Mouse (Mus musculus) thymus, postnatal 36 days (tissue): ENCODE data around the gene Tor1a.
A peak's percentile ranks its signal among the peaks of the same experiment; 100 is the strongest.

Experiments used
- DNase-seq, 2 experiments: peaks; one replicate each; pipeline ENCODE4 v3.0.0; 2022; ENCODE audit warnings: mixed read lengths in 2 of 2

Tor1a gene

DNA sequence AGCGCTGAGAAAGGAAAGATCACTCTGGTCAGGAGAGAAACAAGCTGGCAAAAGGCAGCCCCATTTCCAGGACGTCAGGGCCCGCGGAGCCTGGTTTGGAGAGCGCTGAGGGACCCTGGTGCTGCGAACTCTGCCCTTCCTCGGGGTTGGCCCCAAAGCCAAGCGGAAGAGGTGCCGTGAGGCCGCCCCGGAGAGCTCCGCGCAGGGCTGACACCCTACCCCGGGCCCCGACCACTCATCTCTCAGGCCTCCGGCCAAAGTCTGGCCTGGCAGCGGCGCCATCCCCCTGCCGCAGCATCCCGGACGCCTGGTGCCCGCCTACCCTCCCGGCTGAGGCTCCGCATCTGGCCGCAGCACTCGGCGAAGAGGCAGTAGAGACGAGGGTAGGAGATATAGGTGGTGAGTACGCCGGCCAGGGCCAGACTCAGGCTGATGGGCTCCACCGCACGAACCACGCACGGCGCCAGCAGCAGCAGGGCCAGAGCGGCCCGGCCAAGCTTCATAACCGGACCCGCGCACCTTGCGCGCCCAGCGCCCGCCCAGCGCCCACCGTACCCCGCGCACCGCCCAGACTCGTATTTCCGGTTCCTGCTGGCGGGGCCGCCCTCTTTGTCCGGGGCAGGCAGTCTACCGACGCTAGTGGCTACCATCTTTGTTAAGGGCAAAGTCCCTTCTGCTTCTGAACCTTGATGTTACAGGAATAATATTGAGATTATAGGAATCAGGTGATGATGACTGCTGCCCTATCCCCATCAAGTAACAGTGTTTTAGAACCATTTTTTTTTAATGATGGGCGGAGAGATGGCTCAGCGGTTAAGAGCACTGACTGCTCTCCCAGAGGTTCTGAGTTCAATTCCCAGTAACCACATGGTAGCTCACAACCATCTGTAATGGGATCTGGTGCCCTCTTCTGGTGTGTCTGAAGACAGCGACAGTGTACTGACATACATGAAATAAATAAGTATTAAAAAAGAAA is at the start of gene Tor1a:
TSS of gene Tor1a (minus strand) at position 582 of the 976 bp plus-strand sequence.
- peak; percentile 83 to 88 for DNase-seq

DNA sequence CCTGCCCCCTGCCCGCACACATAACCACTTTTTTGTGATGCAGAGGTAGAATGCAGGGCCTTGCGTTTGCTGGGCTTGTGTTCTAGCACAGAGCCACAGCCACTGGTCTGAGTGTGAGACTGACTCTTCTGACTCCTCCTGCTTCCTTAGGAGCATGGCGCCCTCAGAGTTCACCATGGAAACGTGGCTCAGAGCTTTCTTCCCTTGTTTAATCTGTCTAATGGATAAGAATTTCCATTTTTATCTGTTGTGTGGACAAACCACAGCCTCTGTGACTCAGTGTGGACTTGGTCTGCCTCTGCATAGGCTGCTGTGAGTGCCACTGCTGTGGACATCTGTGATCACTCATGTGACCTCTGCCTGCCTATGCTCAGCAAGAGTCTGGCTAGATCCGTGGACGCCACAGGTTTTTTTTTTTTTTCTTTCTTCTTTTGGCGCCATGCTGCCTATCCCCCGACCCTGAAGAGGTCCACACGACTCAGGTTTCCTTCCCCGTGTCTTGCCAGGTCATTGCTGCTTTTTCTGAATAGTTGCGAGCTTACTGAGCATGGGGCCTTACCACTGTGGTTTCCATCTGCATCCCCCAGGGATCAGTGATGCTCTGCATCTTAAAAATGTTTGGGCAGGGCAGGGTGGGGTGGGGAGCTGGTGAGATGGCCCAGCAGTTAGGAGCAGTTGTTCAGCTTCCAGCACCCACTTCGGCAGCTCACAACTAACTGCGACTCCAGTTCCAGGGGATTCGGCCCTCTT is 45.8 kb upstream of the Tor1a start:
- no peak for DNase-seq

DNA sequence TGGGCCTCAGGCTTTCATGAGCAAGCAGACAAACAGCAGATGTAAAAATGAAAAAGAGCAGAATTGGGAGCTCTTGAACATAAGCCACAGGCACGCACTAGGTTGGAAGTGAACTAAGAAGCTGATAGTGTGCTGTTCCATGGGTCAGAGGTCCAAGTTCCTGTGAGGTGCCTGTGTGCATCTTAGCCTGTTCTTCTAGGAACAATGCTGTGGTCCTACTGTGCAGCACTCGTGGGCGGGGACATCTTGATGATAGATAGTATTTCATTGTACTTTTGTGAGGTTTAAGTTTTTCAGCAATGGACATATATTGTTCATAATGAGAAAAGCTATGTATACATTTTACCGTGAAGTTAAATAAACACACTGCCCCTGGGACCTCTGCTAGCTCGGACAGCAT is 39.5 kb upstream of the Tor1a start:
- no peak for DNase-seq

DNA sequence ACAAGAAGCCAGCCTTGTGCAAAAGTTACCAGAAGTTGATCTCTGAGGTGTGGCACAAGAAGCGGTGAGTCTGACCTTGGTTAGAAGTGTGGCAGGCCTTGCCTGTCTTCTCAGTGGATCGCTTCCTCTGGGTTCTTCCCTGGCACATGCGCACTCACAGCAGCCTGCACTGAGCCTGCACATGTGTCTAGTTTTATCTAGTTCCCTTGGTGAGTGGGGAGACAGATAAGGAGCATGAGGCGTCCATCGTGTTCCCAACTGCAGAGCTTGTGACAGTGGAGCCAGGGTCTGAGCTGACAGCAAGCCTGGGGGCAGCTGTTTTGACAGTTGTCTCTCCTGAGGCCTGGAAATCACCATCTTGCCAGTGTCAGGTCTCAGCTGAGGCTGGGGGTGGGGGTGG is 38.7 kb upstream of the Tor1a start:
- DNase-seq: peak; percentile 15 to 35

DNA sequence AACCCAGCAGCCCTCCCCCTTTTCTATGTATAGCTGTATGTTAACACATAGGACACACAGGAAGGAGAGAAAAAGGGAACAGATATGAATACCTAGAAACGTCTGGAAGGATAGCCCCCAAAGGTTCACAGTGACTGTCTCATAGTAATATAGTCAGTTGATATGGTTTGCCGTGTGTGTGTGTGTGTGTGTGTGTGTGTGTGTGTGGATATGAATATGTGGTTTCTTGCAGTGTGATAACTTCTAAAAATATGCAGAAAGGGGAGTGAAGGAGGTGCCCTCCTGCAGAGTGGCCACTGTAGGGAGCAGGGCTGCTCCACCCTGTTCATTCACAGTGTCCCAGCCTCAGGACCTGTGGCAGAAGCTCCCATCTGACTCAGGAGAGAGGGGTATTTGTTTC is 37.7 kb upstream of the Tor1a start:
- no peak for DNase-seq

DNA sequence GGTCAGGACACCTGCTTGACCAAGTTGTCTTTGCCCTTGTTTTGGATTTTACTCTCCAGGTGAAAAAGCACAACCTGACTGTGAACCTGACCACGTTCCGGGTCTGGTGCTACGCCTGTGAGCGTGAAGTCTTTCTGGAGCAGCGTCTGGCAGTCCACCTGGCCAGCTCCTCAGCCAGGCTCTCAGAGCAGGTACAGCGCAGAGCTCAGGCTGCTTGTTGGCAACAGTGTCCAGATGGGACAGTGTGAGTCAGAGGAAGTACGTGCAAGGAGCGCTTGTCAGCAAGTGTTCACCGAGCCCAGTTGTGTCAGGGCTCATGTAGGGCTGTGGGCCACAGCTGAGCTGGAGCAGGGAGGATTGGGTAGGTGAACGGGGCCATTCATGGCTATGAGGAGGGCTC is 35.1 kb upstream of the Tor1a start:
- no peak for DNase-seq

DNA sequence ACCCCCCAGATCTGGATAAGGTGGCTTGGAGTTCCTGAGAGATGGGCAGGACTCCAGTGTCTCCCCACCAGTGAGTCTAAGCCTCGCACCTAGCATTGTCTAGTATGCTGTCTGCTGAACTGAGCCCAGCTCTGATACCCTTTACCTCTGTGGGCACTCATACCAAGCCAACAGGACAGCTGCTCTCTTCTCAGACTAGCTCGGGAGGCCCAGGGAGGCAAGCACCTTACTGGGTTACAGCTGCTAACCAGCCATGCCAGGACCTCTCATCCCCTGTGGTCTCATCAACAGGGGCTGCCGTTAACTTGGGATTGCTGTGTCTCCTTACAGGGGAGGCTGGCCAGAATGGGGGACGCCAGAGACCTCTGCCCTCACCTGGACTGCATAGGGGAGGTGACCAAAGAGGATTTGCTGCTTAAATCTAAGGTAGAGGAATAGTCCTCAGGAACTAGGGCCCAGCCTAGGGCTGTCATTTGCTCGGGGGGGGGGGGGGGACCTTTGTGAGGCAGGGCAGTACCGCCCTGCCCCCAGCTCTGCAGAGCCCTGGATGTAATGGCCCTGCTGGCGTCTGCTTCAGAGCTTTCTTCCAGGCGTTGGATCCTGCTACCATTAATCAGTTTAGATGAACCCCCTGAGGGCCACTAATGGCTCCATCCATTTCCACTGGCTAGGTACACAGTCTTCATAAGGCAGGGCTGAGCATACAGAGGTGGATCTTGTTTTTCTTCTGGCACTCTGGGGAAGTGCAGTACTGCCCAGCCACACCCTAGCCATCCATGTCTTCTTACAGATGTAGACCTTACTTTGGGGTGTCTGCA is 30.9 kb upstream of the Tor1a start:
- no peak for DNase-seq

DNA sequence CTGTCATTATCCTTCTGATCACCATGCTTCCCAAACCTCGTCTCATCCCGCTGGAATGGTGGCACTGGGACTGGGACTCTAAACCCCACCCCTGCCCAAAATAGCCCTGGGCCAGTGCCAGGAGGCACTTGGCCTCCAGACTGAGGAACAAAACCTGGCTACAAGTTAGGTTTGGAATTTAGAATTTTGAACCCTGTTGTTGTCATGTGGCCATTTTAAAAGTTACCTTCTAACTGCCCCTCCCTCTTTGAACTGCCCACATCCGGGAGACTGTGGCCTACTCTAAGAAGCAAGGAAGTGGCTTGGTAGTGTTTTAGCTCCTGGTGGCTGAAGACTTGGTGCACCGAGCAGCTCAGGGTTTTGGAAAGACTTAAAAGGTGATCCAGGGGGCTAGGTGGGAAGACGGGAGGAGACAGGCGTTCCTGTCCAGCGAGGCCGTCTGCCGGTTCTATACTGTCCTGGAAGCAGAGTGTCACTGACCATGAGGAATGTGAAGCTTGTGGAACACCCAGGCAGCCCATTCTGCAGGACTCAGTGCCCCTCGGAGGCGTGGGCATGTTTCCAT is 27.8 kb upstream of the Tor1a start:
- DNase-seq: no peak

DNA sequence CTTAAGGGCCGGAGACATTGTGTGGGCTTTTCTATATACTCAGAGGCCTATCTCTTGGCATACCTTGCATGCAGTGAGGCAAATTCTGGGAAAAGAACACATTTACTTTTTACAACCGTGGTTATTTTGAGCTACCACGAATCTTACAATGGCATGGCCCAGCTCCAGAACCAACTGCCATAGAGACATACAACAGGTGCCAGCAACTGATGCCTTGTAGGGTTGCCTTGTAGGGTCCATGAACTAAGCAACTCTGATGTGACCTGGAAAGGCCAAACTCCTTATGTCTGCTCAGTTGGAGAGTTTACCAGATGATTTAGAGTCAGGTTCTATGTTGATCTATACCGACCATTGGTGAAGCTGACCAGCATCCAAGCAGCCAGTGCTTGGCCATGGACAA is 27.1 kb upstream of the Tor1a start:
- no peak for DNase-seq

DNA sequence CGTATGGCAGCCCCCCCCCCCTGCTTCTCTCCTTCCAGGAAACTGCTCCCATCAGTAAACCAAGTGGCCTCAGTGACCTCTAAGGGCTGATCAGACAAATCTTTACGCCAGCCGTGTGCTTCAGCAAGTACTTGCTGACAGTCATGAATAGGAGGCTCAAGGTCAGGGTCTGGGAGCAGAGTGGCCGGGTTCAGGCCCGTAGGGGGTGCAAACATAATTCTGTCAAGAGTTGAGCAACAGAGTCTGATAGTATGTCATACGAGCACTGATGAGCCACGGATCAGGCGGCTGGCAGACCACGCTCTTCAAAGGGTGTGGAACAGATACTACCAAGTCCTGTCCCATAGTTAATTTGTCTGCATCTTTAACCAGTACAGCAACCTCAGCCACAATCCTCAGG is 22.5 kb upstream of the Tor1a start:
- no peak for DNase-seq

DNA sequence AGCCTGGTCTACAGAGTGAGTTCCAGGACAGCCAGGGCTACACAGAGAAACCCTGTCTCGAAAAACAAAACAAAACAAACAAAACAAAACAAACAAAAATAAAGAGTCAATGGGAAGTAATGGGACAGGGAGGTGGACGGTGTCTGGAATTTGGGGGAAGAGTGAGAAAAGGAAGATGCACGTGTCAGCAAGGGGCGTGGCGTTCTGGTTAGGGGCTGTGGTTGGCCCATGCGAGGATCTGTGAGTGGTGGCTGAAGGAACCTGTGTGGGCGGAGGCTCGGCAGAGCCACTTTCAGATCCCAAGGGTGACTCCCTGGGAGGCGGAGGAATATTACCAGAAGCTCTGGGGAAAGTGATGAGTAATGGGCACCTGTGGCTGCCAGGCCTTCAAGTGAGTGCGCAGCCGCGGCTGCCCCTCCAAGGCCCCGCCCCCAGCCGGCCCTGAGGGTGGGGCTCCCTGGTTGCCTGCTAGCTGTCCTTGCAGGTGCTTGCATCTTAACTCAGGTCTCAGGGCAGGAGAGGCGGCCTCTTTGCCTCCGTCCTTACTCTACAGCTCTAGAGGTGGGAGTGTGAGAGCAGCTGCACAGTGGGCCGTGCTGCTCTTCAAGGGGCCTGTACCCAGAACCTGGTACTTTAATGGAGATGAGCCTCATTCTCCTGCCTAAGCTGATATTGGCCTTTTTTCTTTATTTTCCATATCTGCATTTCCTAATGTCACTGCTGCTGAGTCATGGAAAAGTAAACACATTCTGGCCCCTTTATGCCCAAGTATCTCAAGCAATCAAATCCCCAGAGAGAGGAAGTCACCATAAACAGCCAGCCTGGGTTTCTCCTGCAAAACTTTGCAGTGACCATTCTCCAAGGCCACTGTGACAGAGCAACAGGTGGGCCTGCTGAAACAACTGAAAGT is 17.6 kb upstream of the Tor1a start:
- peak; percentile 33 to 64 for DNase-seq

DNA sequence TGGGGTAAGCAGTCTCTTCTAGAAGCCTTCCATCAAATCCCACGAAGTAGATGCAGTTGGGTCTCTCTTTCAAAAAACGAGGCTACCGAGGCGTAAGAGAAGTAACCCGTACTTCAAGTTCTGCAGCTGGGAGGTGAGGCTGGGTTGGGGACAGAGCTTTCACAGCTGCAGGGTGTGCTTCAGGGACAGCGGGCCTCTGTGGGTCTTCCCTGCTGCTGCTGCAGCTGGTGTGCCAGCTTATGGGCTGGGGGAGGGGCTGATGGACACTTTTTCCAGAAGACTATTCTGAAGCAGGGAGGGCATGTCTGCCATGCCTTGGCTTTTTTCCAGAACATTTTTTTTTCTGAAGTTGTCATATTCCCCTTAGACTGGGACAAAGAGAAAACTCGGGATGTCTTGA is 15.3 kb upstream of the Tor1a start:
- peak in 1 of 2 experiments; percentile 25 for DNase-seq

DNA sequence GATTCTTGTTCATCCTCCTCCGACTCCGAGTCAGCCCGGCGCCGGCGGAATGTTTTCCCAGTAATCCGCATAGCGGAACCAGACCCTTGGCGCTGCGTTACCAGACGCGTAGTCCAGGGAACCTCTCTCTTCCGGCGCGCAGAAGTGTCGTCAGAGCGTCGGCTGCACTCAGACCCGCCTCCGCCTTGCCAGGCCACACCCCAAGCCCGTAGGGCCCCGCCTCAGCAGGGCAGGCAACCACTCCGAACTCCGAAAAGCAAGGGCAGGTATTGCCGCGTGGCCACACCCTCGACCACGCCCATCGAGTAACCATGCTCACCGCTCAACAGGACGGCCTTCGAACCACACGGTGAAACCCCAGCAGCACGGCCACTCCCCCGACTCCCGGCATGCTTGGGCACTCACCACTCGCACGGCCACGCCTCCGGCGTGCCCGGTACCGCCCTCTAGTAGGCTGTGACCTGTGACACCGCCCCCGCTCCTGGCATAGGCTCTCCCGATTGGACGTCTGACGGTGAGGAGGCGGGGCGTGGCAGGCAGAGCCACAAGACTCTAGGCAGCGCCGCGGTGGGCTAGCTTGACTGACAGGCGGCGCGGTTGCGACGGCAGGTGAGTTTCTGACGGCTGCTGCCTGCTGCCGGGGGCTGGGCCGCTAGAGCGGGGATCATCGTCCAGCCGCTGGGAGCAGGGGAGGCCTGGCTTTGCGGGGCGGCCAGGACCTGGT is 14.2 kb upstream of the Tor1a start, which contains the start of the genes BC005624 and Usp20:
TSS of gene BC005624 (minus strand) at position 412 of the 724 bp plus-strand sequence.
TSS of gene Usp20 (plus strand) at position 490 of the 724 bp plus-strand sequence.
- DNase-seq: peak; percentile 100

DNA sequence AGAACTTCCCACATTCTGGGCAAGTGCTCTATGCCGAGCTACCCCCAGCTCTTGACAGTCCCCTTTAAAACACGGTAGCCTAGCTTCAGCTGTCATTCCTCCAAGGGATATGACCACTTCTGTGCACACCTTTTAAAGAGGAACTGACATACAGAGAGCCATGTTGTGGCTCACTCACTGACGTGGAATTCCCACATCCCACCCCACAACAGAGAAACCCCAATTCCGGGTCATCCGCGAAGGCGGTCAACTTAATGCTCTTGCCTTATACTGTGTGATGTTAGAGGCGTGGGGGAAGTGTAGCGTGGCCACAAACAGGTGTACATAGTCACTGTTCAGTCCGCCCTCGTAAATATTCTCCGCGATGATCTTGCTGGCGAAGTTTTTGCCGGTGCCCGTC is 907 bp downstream of the Tor1a start:
- DNase-seq: peak in 1 of 2 experiments; percentile 6

DNA sequence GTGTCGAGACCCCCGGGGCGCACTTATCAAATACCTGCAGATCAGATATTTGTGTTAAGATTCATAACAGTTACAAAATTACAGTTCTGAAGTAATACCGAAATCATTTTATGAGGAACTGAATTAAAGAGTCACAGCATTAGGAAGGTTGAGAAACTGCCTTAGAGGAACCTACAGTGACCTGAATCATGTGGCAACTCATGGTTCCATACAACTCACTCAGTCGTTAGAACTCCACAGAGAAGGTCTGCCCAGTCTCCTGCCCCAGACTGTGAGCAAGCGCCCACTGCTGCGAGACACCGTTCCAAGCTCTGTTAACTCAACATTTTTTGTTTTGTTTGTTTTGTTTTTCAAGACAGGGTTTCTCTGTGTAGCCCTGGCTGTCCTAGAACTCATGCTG is 2.1 kb downstream of the Tor1a start:
- DNase-seq: no peak

DNA sequence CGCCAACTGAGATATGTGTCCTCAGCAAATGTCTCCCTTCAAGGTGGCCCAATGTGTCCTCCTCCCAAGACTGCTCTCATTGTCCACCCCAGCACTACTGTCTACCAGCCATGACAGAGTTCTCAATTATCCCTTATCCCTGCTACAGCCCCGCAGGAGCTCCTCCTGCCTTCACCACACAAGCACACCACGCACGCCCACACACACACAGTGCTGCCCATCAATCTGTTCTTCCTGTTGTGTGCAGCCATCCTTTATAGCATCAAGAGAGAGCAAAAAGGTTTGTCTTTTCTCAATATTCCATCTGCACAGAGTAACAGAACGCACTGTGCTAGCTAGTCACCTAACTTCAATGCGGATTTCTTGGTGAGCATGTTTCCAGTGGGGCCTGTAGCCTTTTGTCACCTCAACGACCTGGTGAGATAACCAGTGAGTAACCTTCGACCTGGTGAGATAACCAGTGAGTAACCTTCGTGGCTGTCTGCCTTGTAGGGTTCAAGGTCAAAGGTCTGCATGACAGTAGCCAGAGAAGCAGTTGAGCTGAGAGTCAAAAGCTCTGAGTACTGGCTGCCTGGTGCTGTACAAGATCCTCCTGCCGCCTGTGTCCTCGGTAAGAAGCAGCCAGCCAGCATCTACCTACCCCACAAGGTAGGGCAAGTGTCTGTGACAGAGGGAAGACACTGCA is 5.0 kb downstream of the Tor1a start:
- no peak for DNase-seq

DNA sequence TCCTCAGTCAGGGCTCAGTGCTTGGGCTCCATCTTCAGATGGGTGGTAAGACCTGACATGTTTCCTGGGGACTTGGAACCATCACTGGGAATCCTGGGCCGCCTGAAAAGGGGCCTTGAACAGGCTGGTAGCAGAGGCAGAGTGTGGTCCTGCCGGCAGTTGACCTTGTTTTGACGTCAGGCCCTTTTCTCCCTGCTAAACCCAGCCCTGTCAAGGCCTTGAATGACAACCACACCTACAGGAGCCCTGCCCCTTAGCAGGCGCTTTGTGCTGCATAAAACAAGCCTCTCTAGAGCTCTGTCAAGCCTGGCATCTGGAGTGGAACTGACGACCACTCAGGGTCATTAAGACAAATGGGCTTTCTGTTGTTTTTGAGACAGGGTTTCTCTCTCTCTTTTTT is 7.9 kb downstream of the Tor1a start:
- no peak for DNase-seq

DNA sequence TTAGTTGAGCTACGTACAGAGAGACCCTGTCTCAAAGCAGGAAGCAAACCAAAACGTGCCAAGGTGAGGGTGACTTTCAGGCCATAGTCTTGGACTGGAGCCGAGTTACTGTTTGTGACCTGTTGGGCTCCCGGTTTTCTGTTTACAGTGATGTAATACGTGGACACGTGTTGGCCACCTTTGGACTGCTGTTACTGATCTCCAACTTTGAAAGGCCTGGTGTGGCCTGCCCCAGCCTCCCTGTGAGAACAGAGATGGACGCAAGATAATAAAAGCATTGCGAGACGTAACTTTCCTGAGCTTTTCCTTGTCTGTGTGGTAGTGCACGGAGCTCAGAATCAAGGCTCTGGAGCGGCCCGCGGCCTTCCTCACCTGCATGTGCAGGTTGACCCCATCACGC is 9.0 kb downstream of the Tor1a start:
- no peak for DNase-seq

DNA sequence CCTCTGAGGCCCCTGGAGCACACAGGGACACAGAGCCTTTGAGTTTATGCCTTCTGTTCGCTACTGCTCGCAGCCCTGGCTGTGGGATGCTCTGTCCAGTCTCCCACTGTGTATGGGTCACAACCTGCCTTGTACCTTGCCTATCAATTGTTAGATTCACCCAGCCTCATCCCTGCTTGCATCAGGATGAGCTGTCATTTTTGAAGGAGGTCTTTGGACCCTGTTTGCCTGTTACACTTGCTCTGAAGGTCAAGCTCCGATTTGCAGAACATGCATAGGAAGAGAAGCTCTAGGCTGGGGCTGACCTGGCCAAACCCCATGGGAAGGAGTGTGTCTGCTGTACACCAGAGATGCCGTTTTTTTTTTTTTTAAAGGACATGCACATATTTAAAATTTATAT is 10.2 kb downstream of the Tor1a start:
- DNase-seq: no peak

DNA sequence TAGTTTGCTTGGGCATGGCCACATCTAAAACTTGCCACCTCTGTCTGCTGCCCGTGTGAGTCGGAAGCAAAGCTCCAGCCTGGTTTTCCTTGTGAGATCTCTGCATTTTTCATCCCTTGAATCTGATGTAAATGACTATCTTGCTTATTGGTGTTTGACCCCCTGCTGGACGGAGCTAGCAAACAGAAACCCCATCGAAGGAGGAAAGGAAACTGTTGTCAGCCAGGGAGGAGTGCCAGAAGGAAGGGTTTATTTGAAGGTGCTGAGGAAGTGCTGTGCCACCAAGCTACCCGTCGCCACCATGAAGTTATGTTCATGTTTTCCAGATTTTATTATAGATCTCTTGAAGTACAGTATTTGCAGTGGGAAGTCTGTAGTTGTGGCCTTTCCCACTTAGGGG is 12.9 kb downstream of the Tor1a start:
- DNase-seq: no peak
